Mouse (Mus musculus) ovary, postnatal 36 days (tissue): ENCODE results near the gene Atp6v0e2.
"Not testable (repeated sequence)": the region's sequence is repeated elsewhere in the genome, so short reads cannot be mapped to it uniquely, and the experiment has no call there.

ENCODE experiments used
- DNase-seq: peaks from one replicate; pipeline ENCODE4 v3.0.0; 2022; ENCODE audit warnings: low spot score, mixed read lengths

Gene Atp6v0e2

DNA sequence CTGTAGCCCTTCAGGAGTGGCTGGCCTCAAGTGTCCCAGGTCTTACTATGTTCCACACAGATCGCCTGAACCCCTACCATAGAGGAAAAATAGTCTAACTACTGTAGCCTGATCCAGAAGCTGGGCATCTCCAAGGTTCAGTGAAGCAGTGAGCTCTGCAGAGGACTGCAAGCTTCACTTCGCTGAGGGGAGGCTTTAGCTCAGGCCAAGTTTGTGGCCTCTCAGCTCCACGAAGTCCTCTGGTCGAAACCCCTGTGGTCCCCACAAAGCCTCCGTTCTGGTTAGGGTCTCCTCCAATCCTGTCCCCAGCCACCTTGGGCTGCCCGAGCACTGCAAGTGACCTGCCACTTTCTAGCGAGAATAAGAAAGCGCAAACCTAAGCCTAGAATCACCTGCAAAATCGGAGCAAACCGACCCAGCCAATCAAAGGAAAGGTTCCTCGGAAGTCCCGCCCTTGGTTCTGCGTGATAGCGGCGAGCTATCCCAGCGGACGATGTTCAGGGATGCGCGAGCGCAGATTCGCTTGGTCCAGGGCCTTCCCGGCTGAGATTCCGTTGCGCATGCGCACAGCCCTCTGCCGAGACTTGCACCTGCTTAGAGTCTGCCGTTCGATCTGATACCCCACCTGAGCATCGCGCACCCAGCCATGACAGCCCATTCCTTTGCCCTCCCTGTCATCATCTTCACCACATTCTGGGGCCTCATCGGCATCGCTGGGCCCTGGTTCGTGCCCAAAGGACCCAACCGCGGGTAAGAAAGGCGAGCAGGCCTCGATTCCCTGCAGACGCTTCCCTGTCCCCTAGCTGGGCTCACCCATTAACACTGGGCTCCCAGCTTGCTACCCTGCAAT lies at the start of gene Atp6v0e2:
Gene Atp6v0e2, plus strand, starts transcription at position 511 of the 850 bp plus-strand sequence.
- peak; percentile 86 for DNase-seq

DNA sequence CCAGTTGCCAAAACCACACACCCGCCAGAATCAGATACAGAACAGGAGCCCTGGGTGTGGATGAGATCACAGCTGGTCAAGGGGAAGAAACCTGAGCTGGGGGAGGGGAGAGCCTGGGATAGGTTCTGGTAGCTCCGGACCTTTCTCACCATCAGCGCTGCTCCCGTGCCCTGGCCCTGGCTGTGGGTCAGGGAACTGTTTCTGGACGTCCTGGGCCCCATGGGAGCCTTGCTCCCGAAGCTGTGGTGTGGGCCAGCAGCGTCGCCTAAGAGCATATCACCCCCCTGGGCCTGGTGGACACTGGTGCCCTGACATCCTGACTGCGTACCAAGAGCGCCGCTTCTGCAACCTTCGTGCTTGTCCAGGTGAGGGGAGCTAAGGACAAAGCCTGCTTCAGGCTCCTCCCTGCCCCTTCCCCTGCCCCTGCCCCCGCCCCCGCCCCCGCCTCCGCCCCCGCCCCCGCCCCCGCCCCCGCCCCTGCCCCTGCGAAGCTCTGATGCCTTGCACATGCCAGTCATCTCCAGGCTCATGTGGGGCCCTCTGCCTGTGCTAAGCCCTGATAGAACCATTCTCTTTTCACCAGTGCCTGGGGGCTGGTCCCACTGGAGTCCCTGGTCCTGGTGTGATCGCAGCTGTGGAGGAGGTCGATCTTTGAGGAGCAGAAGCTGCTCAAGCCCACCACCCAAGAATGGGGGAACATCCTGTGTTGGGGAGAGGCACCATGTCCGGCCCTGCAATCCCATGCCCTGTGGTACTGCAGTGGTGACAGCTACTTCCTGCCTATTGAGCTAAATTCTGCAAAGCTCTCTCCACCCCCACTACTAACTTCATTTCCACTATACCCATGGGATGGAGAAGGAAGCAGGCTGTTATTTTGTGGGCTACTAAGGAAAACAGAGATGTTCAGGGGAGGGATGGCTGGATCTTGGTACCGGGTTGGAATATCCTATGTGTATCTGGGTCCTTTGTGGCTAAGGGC lies 49.4 kb upstream of the Atp6v0e2 start:
- DNase-seq: no peak

DNA sequence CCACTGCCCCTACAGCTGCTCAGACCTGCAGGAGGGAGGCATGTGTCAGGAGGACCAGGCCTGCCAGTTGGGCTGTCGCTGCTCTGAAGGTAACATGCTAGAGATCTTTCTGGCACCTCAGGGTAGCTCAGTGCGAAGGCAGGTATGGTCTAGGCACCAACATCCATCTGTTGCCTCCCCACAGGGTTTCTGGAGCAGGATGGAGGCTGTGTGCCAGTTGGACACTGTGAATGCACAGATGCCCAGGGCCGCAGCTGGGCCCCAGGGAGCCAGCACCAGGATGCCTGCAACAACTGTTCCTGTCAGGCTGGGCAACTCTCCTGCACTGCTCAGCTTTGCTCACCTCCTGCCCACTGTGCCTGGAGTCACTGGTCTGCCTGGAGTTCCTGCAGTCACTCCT lies 47.7 kb upstream of the Atp6v0e2 start:
- no peak for DNase-seq

DNA sequence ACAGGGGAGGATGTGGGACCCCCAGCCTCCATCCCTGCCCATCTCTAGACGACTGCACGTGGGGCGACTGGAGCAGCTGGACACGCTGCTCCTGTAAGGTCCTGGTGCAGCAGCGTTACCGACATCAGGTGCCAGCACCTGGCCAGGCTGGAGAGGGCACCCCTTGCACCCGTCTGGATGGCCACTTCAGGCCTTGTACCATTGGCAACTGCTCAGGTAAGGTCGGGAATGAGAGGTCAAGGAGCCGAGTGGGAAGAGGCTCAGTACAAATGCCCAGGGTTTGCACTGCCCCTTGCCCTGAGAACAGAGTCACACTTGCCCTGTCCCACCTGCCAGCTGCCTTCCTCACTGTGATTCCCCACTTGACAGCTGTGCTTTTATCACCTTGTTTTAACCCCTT lies 46.1 kb upstream of the Atp6v0e2 start:
- DNase-seq: no peak

DNA sequence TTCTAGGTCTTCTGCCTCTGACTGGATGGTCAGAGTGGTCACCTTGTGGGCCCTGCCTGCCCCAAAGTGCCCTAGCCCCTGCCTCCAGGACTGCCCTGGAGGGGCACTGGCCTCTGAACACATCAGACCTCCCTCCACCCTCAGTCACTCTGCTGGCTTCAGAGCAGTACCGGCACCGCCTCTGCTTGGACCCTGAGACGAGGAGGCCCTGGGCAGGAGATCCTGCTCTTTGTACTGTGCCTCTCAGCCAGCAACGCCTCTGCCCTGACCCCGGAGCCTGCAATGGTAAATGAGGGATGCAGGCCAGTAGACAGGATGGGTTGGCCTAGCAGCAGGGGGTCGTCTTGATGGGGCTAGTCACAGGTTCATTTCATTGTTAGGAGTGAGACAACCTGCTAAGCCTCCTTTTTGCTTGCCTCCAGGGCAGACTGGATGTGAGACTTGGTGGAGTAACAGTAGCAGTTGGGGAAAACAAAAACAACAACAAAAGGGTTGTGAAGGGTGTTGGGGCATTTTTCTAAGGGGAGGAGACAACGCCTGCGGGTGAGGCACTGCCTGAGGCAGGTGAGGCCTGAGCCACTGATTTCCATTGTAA lies 44.2 kb upstream of the Atp6v0e2 start:
- DNase-seq: no peak

DNA sequence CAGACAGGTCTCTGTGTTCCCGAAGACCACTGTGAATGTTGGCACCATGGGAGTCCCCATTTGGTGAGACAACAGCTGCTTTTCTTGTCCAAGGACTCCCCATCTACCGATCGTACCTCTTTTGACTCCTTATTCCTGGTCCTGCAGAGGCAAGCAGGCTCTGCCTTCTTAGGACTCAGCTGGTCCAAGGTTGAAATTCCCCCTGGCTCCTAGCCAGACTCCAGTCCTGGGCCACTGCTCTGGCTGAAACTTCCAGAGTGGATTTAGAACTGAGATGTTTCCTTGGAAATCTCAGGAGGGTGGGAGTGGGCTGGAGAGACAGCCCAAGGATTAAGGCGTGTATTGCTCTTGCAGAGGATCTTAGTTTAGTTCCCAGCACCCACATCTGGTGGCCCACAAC lies 39.9 kb upstream of the Atp6v0e2 start:
- DNase-seq: no peak

DNA sequence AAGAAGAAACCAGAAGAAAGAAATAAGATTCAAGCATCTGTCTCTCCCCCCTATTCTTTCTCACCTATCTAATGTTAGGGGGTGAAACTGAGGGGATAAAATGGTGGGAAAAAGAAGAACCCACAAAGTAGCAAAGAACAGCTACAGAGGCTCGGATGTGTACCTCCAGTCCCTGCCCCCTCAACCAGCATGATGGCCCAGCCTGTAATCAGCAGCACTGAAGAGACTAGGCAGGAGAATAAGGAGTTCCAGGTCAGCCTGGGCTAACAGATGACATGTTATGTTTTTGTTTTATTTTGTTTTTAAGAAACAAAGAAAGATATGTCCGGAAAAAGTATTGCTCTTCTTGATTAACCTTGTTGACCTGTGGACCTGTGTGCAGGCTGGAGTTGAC lies 33.6 kb upstream of the Atp6v0e2 start:
- DNase-seq: no peak

DNA sequence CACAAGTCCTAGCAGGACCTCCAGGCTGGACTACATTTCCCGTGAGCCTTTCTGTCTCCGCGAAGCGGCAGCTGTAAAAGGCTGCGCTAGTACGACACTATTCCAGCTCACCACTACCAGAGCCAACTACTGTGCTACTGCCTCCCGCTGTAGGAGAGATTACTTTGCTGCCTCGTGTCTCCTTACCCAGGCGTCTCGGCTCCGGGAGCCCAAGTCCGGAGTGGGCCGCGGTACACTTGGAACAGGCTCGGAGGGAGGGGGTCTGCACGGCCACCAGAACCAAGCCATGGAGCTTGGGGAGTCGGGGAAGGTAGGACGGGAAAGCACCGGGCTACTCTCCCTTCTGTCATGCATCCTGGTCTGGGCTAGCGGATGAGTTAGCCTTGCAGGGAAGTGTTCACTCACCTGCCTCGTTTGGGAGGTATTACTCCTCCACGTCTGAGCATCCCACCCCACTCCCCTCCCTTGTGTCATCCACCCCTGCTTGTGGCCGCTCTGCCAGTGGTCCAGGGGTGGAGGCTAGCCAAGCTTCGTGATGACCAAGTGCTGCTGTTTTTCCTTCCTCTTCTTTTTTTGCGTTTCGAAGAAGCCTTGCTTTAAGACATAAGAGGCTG lies 33.1 kb upstream of the Atp6v0e2 start:
- peak; percentile 76 for DNase-seq

DNA sequence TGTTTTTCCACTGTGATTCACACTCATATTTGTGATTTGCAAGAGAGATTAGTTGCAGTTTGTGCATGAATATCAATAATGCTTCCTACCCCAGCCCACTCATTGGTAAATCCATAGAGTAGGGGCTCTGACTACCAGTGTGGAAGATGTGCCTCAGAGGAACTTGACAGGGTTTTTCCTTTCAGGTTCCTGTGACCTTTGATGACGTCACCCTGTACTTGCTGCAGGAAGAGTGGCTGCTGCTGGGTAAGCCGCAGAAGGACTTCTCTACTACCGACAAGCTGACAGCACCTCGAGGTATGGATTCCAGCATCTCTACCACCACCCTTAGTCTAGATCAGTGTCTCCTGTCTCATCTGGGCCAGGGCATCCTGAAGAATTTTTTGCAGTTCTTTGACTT lies 29.3 kb upstream of the Atp6v0e2 start:
- no peak for DNase-seq

DNA sequence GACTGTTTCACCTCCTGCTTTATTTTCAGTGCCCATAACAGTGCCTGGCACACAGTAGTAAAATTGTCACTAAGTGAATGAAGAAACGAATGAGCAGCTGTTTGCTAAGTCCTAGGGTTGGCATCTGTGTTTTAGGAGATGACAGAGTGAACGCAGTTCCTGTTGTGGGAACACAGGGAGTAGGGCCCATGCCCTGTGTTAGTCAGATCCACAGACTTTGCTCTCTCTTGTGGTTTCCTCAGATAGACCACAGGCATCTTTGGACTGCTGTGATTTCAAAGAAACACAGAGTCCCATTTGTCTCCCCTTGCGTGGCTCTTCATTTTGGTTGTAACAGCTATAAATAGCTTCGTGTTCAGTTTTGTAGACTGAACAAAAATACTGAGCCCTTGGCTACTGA lies 27.0 kb upstream of the Atp6v0e2 start:
- no peak for DNase-seq

DNA sequence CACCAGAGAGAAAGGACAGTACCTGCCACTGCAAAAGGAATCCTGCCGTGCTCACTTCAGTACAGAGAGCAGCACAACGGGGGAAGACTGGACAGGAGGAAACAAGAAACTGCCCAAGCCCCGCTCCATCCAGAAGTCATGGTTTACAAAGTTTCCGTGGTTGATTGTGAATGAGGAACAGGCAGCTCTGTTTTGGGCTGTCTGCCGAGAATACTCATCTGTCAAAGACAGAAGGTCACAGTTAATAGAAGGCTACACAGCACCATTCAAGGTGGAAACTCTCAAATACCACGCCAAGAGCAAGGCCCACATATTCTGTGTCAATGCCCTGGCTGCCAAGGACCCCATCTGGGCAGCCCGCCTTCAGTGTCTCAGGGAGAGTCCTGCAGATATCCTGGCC lies 25.6 kb upstream of the Atp6v0e2 start:
- no peak for DNase-seq

DNA sequence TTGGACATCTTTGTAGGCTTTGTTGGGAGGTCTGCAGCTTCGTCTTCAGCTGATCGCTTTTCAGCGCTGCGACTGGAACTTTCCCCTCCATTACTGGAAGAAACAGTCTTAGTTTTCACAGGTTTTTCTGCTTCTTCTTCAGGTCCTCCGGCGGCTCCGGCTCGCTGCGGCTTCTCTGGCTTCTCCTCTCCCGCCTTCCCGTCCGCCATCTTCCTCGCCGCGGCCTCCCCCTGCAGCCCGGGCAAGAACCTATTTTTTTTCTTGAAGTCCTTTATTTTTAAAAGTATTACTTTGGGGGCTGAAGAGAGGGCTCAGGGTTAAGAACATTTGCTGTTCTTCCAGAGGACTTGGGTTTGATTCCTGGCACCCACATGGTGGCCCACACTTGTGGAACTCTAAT lies 12.5 kb upstream of the Atp6v0e2 start:
- not testable (repeated sequence) for DNase-seq

DNA sequence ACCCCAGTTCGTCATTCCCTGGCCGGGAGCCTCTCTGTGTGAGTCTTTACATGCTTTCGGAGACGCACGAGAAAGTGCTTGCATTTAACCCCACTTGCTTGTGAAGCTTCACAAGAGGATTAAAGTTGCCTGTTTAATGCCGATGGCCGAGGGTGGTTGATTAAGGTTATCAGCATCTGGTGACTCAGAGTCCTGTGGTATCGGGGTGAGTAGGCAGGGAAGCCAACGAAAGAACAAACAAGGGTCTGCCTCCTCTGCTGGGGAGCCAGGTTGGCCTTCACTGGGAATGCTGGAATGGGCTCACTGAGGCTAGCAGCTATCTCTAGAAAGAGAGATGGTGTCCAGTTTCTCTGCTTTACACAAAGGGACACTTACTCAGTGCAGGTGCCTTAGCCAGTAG lies 9.5 kb upstream of the Atp6v0e2 start:
- no peak for DNase-seq

DNA sequence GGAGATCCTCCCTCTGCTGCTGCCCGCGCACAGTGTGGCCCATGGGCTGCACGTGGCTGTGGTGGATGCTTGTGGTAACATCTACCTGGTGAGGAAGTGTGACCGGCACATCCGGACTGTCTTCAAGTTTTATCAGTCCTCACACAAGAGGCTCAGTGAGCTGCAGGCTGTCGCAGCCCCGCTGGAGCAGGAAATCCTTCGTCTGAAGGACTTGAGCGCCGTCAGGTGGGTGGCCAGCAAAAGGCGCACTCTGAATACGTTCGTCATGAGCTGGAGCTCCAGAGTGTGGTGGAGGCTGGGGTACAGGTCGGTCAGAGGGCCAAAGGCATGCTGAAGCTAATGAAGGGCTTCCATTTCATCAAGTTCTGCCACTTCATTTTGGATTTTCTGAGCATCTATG lies 8.2 kb upstream of the Atp6v0e2 start:
- DNase-seq: no peak

DNA sequence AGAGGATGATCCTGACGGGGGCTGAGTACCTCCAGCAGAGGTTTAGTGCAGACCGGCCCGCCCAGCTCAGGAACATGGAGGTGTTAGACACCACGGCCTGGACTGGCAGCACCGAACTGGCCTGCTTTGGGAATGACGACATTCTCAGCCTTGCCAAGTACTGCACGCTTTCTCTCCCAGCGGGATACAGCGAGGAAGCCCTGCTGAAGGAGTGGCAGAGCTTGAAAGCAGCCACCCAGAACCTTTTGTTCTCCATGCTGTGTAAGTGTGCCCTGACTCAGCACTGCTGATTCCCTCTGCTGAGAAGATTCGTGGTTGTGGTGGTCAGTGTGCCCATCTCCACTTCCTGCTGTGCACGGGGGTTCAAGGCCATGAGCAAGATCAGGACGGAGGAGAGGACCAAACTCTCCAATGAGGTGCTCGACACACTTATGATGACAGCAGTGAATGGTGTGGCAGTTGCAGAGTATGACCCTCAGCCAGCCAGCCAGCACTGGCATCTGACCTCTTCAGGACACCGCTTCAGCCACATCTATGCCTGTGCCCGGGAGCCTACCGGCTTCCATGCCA lies 7.5 kb upstream of the Atp6v0e2 start:
- DNase-seq: no peak

DNA sequence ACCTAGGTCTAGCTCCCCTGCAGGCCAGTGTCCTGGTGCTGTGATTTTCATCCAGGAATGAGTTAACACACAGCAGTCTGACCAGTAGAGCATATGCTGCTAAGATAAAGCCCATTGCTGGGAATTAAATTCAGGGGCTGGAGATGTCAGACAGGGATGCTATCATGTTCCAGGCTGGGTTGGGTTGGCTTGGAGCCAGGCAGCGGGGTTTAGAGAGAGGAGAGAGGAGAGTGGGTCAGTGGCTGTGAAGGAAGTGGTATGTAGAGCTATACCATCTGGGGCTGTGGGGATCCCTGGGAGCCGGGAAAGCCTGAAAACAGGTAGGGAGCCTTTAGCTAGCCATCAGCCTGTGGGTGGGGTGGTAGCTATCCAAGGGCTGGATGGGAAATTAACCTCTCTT lies 6.6 kb upstream of the Atp6v0e2 start:
- peak; percentile 7 for DNase-seq

DNA sequence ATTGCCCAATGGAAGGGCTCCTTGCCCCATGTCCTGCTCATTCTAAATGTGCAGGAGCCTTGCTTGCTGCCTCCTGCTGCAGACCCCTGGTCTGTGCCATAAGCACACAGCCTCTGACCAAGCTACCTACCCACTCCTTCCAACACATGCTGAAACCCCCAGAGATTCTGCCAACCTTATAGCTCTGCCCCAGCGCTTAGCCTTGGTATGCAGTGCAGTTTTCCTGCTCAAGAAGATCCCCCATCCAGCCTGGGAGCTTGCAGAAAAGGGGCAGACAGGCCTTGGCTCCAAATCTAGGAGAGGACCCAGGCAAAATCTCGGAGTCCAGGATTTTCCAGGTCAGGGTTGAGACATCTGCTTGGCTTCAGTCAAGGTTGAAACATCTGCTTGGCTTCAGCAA lies 3.9 kb upstream of the Atp6v0e2 start:
- DNase-seq: no peak

DNA sequence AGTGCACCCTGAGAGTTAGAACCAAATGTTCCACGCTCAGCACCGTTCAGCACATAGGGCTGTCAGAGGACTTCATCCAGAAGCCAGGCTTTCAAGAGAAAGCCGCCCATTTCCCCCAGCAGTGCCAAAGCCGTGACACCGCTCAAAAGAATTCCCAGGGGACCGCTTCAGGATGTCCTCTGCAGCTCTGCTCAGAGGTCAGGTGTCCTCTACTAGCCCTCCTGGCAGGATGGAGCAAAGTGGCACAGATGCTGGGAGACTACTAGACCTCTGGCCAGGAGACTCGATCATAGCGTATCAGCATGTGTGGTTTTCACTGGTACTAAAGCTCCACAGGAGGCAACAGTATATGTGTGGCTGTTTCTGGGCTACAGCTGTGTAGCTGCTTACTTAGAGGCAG lies 2.5 kb upstream of the Atp6v0e2 start:
- no peak for DNase-seq

DNA sequence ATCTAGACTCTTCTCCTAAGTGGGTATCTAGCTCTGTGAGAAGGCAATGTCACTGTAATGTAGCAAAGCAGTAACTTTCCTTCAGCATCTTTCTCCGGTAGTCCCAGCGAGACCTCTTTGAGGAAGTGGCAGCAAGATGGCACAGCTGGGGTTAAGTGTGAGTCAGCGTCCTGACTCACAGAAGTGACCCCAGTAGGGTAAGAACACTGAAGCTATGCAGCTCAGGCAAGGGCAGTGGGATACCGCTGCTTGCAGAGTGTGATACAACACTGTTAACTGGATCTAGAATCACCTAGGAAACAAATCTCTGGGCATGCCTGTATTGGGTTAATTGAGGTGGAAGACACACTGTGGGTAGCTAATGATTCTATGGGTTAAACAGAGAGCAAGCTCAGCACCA lies 1.3 kb upstream of the Atp6v0e2 start:
- no peak for DNase-seq

DNA sequence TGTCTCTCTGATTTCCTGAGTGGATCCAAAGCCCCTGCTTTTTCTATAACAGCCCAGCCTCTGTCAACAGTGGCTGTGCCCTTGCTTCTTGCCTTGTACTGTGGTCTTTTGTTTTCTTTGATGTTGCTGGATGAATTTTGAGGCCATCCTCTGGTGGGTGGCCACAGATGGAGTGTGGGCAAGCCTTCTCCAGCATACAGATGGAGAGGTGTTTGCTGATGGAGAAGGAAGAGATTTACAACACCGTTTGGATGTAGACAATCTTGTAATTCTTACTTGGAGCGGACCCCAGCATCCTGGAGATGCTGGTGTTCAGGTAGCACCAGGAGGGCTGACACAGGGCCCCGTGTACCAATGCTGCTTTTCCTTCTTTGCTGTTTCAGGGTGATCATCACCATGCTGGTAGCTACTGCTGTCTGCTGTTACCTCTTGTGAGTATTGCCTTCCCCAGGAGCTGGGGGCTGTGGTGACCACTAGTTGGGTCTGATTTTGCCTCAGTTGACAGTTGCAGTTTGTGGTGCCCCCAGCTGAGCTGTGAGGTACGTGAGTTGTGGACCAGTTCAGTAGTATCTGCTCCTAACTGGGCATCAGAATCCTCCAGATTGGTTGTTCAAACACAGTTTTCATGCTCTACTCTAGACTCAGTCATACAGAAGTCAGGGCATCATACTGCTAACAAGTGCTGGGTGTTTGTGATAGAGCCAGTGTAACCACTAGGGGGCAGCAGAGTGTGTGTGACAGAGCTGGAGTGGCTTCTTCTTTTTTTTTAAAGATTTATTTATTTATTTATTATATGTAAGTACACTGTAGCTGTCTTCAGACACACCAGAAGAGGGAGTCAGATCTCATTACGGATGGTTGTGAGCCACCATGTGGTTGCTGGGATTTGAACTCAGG lies 1.7 kb downstream of the Atp6v0e2 start:
- peak; percentile 52 for DNase-seq

DNA sequence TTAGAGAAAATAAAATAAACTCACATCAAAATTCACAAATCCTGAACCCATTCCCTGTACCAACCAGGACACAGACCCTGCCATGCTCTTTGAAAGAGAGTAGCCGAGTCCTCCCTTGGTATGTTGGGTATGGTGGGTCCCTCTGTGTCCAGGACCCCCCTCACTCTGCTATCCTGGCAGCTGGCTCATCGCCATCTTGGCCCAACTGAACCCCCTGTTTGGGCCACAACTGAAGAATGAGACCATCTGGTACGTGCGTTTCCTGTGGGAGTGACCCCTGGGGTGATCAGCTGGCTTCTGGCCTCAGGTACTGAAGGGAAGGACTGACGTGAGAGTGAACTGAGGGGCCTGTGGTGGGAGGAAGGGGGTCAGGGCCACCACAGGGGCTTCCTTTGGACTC lies 2.4 kb downstream of the Atp6v0e2 start:
- no peak for DNase-seq
